Mouse (Mus musculus): ENCODE measurements at regions not wholly inside any gene's neighbourhood (a gene's known extent, or its start where the extent isn't known, plus 50 kb on each side); places are given as distances from the start of the nearest gene placed in this dataset.

DNA sequence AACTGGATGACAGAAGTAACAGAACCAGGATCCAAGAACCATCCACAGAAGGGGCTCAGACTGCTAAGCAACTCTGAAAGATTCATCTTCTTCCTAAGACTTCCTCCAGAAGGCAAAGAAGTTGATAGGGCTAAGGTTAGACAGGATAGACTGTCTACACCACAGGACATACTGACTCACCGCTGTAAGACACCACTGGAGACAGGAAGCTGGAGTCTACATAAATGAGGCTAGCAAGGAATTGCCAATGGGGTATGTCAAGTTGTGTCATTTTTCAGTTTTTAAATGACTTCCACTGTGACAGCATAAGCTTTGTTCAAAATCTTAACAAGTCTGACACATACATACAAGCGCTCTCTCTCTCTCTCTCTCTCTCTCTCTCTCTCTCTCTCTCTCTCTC lies 645.4 kb upstream of the Gm10131 start:
- no peak for DNase-seq

DNA sequence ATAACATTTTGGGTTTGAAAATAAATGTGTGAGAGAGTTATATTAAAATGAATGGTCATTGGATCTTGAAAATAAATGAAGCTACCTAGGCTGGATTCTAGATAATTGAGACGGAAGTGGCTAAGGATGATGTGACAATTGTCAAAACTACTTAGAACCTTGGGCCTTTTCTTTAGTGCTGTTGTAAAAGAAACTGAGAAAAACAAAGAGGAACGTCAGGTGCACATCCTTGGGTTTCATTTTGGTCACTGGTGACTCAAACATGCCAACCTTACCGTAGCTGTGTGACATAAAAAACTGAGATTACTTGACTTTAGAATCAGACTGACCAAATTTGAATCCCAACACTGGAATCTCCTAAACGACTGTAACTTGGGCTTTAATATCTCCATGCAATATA lies 644.6 kb upstream of the Gm10131 start:
- no peak for DNase-seq

- no peak for DNase-seq
These were observed 643.9 kb upstream of the Gm10131 start for GRCm38 (mm10) chr8:34755480-34755879.

DNA sequence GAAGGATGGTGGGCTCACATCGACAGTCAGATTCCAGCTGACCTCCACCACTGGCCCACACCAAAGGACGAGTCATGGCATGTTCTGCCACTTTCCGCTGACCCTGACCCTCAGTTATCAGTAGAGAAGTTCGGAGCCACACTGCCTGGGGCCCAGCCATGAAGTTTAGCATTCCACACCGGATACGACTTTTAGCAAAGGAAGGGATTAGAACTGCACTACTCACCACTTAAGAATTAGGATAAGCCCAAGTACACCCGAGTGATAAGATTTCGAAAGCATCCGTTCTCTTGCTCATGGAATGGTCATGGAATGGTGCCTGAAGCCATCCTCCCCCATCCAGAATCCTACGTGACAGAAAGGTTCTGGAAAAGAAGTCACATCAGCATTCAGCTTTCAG lies 641.5 kb upstream of the Gm10131 start:
- no peak for DNase-seq

DNA sequence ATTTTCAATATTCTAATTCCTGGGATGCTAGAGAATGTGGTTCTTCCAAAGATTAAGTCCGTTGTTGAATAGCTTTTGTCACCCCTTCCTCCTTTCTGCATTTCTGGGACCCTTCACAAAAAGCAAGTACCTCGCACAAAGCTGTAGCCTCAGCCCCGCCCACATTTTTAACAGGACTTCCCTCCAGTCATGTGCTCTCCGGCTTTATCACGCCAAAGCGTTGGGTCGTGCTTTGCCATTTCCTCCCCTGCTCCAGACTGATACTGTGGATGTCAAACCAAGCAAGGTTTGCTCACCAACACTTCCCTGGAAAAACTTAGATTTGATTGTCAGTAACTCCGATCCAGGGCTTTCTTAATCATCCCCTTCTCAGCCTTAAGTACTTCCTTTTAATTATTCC lies 637.0 kb upstream of the Gm10131 start:
- no peak for DNase-seq

GRCm38 (mm10) chr8:34745706-34746105 lies 634.2 kb upstream of the Gm10131 start:
- no peak for DNase-seq

DNA sequence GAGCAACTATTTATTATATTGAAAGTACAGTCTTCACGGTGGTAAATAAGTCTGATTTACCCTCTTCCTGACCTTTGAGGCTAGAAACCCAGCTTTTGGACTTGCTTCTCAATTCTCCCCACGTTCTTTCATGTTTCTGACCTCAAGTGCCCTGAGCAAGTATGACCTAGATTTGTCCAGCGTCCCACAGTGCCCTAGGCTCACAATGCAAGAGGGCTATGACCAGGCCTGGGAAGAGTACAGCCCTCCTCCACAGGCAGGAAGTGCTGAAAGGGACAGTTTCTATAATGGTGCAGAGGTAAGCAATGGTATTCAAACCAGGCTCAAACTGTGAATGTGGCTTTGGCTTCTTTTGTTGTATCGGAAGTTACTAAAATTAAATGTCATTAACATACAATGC lies 633.1 kb upstream of the Gm10131 start:
- no peak for DNase-seq

GRCm38 (mm10) chr8:34744179-34744578 lies 632.6 kb upstream of the Gm10131 start:
- DNase-seq: no peak

DNA sequence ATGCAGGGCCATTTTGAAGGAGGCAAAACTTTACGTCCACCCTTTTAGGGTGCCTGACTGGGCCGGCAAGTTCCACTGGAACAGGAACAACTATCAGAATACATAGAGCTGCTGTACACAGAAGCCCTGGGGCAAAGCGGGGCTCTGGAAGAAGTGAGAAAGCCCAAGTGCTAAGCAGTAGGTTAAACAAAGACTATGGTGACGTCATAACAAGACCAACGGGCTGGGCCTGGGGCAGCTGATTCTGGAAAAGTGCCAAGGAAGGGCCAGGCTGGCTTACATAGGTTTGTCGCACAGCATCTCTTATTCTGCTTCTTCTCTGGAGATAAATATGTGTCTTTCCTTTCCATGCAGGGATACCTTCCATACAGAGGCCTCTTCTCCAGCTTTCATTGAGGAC lies 631.6 kb upstream of the Gm10131 start:
- no peak for DNase-seq

DNA sequence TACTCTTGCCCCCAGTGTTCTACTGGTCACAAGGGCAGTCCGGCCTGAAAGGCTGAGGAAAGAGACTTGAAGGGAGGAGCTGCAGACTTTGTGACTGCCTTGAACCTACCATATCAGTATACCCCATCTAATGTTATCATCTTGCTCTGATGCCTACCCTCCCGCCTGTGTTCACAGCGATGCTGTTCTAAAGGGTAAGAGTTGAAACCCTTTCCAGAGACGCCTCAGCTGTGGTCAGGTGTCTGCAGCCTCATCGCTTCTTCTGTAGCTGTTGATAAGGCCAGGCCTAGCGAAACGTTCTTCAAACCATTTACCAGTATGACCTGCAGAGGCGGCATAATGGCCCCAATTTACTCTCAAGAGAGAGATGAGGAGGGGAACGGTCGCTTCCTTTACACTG lies 629.3 kb upstream of the Gm10131 start:
- DNase-seq: no peak

DNA sequence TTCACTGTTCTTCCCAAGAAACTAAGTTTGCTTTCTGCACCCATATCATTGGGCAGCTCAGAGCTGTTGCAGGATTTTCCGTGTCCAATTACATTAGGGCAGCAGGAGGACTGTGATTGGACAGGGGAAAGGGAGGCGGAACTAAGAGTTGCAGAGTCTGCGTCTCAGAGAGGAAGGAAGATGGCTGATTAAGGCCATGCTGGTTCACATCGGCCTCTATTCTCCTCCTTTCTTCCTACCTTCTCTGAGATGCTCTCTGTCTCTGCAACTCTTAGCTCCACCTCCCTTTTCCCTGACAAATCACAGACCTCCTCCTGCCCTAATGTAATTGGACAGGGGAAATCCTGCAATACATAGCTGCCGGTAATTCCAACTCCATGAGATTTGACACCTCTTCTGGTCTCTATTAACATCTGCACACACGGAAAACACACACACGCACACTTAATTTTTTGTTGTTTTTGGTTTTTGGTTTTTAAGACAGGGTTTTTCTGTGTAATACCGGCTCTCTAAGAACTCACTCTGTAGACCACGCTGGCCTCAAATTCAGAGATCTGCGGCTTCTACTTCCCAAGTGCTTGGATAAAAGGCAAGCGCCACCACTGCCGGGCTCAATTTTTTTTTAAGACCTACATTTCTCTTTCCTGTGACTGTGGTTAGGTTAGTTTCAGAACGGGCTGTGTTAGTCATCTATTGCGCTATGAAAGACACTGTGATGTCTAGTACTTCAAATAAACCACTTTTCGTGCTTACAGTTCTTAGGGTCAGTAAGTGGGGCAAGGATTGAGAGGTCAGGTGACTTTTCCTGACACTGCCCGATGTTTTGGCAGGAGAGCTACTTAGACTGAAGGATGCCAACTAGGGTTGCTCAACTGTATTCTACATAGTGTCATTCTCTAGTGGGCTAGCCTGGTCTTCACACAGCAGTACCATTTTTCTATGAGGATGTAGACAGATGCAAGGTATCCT lies 628.6 kb upstream of the Gm10131 start:
- DNase-seq: no peak

DNA sequence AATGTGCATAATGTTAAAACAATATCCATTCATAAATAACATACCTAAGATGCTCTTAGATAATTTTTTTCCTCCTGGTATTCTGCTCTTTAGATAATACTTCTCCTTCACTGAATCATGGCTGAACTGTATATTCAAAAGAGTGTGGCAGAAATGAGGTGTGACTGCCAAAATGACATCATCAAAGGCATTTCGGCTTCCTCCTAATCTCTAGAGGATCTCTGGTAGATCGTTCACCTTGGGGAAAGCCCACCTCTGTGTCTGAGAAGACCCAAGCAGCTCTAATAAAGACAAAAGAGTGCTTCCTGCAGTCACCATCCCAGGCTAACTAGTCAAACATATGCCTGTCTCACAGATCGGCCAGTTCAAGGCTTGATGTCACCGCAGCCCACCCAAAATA lies 624.7 kb upstream of the Gm10131 start:
- no peak for DNase-seq

DNA sequence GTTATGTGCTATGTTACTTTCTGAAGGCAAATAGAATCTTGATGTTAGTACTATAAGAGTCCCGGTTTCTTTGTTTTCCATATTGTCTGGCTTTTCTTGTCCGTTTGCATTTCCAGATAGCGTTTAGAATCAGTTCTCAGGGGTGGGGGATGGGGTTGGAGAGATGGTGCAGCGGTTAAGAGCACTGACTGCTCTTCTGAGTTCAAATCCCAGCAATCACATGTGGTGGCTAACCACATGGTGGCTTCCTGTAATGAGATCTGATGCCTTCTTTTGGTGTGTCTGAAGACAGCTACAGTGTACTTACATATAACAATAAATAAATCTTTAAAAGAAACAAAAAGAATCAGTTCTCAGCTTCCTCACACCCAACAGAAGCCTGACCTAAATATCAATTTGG lies 623.5 kb upstream of the Gm10131 start:
- DNase-seq: no peak

- DNase-seq: no peak
These were observed 621.3 kb upstream of the Gm10131 start for GRCm38 (mm10) chr8:34732808-34733207.

DNA sequence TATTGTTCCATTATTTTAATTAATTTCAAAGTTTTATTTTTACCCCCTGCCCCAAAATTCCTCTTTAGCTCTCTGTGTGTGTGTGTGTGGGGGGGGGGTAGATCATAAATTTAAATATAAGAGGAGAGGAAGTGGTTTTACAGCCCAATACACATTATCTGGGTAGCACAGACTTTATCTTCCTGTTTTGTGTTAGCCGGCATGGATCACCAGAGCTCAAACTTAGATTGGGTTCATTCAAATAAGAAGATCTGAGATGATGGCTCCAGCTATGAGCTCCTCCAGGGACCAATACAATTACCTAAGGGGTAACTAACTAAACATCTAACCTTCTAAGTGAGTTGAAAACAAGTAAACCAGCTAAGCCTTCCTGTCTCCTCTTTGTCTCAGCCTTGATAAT lies 620.8 kb upstream of the Gm10131 start:
- no peak for DNase-seq

- DNase-seq: peak; percentile 49 to 59
These were observed 619.8 kb upstream of the Gm10131 start for GRCm38 (mm10) chr8:34731096-34731999.

DNA sequence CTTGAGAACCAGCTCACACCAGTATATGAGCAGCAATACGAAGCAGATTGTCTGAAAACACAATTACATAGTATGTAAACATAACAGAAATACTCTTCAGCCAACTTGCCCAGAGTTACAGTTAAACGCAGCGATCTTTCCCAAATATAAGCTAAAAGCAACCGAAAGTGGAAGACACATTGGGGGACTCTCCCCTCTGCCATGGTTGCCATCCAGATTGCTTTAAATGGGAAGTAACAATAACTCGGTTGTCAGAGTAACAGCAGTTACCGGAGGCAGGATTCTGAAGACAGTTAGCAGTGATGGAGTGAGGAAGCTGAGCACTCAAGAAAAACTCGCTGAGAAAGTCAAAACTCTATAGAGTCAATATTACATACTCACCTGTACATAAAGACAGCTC lies 618.0 kb upstream of the Gm10131 start:
- DNase-seq: no peak

DNA sequence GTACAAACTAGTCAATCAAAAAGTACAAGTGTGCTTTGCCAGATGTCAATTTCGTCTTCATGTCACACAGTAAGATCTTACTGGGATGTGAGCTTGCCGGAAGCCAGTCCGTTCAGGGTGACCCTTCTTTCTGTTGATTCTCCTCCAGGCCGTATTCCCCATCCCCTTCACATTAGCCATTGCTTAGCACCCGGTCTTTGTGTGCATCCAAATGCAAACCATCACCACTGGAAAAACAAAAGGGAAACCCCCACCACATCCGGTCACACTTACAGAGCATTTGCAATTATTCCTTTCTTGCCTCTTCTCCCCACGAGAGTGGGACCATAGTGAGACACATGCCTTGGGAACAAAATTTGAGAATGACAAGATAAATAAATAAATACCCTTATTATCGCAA lies 616.2 kb upstream of the Gm10131 start:
- DNase-seq: no peak

DNA sequence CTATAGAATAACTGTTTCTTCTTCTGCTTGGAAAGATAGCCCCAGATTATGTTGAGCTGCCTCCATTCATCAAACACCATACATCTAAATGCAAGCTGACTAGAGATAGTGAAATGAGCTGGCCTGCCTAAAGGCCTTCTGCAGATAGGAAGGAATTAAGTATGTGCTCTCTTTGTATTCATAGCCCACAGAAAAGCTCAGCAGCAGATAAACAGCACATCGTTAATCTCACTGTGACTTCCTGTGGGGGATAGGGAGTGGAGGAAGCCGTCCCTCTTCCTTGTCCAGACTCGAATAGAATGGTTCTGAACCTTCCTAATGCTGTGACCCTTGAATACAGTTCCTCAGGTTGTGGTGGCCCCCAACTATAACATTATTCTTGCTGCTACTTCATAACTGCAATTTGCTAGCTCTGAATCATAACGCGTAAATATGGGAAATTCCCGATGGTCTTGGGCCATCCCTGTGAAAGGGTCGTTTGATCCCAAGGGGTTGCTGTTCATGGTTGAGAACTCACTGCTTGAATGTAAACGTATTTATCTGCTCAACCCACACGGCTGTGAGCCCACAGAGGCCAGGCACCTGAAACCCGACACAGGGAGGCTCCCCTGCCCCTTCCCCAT lies 614.7 kb upstream of the Gm10131 start:
- DNase-seq: no peak

- DNase-seq: no peak
These were observed 614.0 kb upstream of the Gm10131 start for GRCm38 (mm10) chr8:34725546-34725945.

- DNase-seq: peak; percentile 62 to 63
These were observed 598.6 kb upstream of the Gm10131 start for GRCm38 (mm10) chr8:34709911-34710733.

DNA sequence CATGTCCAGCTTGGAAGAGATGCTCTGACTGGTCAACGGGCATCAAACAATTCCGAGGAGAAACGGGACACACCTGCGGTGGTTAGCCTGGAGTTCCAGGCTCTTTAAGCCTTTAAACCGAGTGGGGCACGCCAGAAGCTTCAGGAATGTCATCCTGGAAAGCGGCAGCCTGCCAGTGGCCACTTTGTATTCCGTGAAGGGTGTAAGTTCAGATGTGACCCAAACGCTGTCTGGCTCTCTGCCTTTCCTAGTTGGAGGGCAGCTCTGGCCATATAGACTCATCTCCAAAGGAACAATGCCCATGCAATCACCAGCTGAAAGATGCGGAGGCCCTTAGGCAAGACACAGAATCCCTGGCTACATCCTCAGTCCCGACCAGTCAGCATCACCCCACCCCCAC lies 597.8 kb upstream of the Gm10131 start:
- peak; percentile 43 to 49 for DNase-seq
